Mouse (Mus musculus): ENCODE measurements at regions not wholly inside any gene's neighbourhood (a gene's known extent, or its start where the extent isn't known, plus 50 kb on each side); places are given as distances from the start of the nearest gene placed in this dataset.

DNA sequence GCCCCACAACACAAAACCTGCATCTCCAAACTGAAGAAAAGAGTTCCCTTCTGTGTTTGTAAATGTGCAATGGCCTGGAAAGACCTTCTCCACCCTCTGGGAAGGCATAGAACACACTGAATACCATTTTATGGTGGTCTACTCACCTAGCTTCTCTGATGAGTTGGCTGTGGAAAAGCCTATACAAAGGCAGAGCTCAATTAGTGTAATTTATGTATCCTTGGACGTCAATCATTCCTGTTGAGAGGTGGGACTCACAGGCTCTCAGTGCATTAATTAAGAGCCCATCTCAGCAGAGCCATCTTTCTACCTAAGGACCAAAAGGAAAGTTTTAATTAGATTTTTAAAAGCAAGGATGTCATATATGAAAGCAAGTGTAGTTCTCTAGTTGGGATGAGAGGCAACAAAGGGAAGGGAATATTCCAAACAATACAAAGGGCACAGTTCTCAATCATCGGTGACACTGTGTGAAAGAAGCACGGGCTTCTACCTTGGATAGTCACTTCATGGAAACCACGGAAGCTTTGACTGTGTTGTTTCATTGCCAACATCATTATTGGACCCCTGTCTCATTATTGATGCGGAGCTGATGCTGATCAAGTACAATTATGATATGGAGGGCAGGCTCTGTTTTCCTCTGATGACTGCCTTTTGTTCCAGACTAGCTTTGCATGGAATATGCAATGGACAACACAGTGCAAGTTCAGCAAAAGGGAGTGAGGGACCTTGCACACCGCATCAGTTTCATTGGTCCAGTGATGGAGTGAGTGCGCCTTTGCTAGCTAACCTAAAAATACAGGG lies 392.5 kb upstream of the Tenm3 start:
- no peak for DNase-seq (ENCODE audit: low spot score)

DNA sequence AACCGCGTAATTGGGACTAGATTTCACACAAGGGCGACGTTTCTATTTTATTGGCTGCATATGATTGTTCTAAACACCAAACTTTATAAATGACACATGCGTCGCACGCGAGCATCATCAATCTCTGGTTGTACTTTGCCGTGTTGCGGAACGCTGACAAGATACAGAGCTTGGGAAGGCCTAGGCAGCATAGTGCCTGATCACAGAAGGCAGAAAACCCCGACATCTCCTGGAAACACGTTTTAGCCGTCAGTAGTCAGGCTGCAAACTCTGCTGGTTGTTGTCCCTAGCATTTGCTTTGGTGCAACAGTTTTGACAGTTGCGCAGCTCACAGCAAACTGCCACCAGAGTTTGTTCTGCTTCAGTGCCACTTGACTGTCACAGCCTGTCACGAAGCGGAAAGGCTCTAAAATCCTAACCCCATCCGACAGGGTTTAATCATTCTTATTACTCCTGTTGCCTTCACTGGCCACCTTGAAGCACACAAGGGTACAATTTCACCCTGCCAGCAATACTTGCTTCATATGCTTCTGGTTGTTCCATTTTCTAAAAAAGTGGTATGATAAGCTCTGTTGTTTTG lies 380.2 kb upstream of the Tenm3 start:
- DNase-seq (ENCODE audit: low spot score), result no peak

DNA sequence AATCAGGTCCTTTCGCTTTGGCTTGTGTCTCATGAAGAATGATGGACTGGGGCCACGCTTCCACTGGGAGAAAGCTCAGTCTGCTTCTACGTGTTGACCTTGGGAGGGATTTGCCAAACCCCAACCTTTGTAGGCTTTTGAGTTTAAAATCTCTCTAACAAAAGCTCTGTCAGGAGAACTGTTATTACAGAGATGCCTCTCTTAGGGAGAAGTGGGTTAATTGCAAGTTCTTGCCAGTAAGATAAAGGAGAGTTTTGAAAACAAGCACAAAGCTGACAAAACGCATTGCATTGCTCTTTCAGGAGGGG lies 351.5 kb upstream of the Tenm3 start:
- DNase-seq (ENCODE audit: low spot score), result no peak

DNA sequence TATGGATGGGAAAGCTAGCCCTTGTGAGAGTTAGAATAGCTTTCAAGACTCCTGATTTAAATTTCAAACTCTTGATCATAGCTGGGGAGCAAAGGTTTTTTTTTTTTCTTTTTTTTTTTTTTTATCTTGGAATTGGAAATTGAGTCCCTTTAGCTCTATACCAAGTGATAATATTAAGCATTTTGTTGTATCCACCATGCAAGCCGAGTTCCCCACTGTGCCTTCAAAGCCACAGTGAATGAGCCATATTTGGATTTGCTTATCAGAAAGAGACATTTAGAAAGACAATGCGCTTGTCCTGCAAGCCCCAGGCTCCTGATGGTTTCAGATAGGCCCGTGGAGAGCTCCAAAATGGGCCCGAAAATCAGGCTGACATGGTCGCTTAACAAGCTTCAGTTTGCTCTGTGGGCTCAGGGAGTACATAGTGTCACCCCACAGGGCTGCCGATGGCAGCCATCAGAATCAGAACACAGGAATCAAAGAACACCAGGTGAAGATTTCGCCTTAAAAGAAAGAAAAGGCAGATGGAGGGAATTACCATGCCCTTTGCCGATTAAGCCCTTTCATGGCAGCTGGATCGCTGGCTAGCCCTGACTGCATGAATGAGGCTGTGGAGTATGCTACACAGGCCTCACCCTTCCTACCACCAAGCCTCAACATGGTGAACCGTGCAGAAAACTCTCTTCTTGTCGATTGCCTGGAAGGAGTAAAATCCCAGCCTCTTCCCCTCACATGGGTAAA lies 351.0 kb upstream of the Tenm3 start:
- DNase-seq (ENCODE audit: low spot score), result no peak

DNA sequence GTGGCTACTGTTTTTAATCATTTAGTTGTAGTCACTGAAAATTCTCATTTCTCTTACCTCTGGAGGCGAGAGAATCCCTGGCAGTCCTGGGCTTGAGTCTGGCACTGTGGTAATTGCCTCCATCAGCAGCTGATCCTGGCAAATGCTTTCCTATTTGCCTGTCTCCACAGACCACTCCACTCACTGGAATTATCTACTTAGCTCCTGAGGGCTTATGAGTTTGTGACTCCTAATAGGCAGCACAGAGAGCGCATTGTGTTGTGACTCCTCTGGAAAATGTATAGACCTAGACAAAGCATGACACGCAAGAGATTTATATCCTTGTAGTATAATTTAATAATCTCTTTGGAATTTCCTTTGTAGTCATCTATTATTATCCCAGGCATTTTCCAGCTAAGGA lies 343.1 kb upstream of the Tenm3 start:
- no peak for DNase-seq (ENCODE audit: low spot score)

DNA sequence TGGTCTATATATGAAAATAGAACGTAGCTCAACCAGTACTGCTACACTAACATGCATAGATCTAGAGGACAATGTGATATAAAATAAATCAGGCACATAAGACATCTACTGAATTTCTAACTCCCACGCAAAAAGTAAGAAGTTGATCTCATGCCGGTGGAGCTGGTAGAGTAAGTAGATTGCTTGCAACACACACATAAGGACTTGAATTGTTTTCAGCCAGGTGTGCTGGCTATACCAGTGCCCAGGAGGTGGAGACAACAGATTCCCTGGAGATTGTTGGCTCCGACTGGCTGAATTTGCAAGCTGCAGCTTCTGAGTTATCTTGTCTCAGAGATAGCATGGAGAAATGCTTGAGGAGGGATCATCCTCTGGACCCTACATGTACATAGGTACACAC lies 331.6 kb upstream of the Tenm3 start:
- DNase-seq (ENCODE audit: low spot score), result no peak

DNA sequence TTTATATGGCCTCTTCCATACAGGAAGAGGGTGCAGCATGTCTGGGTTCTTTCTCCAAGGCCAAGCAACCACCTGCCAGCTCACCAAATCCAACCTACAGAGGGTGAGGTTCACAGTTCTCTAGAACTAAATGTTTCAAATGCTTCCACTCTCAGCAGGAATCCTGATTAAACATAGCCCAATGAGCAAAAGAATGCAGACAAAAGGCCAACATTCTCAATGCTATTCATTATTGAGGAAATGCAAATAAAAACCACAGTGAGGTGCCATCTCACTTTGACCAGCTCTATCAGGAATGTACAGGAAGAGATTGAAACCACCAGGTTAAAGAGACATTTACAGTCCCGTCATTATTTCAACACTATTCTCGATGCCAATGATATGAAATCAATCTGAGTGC lies 331.2 kb upstream of the Tenm3 start:
- DNase-seq (ENCODE audit: low spot score), result no peak

DNA sequence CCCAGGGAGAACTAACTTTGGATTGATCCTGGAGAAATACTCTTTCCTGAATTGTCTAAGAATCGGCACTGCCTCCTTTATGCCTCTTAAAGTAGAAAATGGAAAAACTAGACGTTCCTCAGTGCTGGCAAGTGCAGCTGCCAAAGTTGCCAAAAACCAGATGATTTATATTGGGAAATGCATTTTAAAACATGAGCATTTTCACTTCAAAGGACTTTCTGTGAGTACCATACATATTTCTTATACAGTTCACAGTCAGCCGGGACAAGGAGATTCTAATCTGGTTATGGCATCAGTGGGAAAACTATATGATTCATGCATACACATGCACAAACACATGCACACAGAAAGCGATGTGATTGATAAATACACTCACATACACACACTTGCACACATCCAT lies 315.6 kb upstream of the Tenm3 start:
- DNase-seq (ENCODE audit: low spot score), result no peak

DNA sequence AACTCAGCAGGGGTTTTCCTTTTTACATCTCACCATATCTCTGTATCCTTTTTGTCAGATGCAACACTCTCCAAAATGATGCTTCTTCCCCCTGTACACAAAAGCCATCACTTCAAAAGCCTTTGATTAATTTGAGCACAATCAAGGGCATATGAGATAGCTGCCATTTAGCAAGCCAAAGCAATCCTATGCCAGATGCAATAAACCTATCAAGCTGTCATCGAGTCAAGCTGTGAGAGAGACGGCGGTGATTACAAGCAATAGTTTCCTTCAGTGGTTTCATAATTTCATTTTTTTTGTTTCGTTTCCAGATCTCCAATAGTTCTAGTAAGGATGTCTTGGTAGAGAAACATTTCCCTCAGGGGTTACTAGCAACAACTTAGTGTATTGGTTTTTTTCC lies 314.4 kb upstream of the Tenm3 start:
- DNase-seq (ENCODE audit: low spot score), result no peak

DNA sequence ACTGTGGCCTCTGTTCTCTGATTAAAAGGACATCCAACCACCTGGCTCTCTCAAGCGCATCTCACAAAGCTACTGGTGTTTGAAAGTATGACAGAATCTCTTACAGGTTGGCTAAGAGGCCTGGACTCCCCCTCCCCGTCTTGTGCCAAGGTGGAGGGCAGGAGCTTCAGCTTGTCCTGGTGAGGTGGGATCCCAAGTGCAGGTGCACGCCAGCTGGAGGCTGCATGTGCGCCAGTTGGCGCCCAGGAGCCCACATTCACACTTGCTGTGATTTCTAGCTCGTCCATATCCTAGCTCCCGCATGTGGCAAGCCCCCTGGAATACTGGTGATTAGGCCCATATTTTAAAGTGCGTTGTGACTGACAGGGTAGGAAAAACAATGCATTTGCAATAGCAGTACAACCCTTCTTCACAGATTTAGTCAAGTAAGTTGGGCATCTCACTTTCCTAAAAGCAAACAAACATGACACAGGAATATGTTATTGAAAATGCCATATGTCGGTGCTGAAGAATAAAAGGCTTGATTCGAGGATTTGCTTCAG lies 292.8 kb upstream of the Tenm3 start:
- DNase-seq (ENCODE audit: low spot score), result no peak

DNA sequence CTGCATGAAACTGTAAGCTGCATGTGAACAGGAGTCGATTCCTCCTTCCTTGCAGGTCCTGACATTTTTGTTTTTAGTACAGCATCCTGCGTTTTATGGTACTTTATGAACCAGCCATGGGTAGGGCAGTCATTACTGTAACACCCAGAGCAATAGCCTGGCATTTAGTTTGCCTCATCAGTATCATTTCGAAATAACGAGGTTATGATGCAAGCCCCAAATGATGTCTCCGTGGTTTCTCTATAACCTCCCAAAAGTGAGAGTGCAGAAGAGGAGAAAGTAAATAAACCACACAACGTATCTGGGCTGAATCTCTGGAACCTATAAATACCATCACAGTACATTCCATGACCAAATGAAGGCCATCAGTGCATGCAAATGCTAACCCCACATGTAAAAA lies 265.3 kb upstream of the Tenm3 start:
- no peak for DNase-seq (ENCODE audit: low spot score)

DNA sequence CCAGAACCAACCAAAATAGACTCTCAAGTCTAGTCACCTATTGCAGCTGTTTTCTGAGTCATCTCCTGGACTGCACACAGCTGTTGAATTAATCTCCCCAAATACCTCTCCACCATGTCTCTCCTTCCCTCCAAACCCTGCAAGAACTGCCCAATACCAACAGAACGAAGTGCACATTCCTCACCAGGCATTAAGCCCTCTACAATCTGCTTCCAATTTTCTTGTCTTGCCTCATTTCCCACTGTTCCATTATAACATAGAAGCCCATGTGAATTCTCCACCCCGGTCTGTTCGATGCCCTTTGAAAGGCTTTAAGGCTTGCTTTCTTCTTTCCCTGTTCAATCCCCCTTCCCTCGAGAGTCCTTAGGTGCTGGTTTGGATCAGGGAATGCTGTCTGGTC lies 264.9 kb upstream of the Tenm3 start:
- DNase-seq (ENCODE audit: low spot score), result no peak

DNA sequence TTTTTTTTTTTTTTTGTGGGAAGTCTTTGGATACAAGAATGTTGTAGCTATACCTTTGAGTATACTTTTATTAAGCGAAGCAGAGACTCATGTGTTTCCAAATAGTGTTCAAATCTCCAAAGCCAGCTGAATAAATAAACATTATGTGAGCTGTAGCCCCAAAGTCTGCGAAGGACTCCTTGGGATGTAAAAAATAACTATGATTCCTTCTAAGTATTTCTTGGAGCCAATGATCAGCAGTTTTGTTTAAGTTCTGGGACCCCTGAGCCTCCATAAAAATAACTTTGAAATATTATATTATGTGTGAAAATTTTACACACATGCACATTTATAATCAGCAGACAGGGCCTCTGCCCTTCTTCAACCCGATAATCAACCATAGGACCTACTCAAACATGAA lies 262.8 kb upstream of the Tenm3 start:
- DNase-seq (ENCODE audit: low spot score), result no peak

DNA sequence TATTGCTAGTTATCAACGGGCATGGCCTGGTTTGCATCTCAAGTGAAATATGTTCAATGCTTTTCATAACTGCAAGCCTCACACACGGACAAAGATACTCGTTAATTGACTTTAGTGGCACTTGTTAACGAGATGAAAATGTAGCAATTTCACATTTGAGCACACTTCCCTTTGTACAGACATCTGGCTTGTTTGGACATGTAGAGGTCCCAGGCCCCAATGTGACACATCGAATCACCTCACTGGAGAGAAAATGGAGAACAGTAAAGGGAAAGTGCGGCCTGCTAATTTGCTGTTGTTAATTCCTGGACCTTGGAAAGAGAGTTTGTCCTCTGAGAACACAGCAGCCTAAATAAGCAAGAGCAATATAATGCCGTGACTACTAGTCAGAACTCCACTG lies 257.4 kb upstream of the Tenm3 start:
- DNase-seq (ENCODE audit: low spot score), result no peak

DNA sequence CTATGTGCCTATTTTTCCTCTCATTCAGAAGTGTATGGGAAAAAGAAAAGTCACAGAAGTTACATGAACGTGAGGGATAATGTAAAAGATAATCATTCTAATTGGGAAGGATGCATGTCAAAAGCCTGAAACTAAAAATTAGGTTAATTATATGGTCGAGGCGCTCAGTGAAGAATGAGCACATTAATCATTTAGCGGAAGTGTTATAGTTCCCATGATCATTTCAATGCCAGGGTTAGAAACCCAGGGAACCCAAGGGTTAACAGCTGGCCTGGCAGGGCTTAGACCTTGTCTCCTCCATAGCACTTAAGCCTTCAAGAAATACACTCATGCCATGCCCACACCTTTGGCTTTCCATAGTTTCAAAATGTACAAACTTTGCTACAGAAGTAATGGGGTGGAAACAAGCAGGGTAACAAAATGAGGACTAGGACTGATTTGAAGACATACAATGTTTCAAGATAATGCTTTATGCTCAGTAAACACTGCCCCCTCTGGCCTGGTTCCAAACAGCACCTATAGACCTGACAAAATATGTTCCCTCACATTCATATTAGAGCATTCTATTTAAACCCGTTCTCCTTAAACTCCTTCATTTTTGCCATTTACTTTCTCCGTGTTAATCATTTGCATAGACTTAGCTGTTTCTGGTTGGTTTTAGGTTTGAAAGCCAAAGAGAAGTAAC lies 240.6 kb upstream of the Tenm3 start:
- DNase-seq (ENCODE audit: low spot score), result no peak

DNA sequence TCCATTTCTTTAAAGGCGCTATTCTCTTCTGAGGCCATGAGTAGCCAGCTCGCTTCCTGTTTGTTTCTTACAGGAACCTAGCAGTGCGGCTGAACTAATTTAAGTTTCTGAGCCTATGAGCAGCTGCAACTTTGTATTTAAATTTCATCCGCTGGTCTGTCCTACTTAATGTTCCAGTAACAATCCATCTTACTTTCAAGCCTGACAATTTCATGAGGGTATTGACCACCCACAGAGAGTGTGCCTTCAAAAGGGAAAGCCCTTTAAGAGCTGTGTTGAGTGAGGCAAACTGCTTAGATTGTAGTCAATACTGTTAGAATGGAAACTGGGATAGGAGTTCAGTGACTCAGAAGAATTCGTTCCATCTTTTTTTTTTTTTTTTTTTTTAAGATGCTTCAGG lies 225.7 kb upstream of the Tenm3 start:
- DNase-seq (ENCODE audit: low spot score), result no peak

DNA sequence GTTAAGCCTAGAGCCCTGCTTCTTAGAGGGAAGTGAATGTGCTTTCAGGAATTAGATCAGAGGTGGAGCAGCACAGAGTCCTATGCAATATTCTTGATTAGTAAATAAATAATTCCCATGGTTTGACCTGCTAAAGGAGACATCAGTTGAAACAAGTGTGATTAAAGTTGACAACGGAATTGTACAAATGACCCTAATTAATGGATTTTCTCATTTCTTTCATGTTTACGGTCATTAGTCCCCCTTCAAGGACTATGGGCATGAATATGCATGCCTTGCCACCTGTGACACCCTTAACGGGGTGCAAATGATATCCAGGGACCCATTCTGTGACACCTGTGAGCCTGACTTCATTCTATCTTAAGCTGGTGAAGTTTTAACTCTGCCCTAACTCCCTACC lies 219.5 kb upstream of the Tenm3 start:
- DNase-seq (ENCODE audit: low spot score), result no peak

DNA sequence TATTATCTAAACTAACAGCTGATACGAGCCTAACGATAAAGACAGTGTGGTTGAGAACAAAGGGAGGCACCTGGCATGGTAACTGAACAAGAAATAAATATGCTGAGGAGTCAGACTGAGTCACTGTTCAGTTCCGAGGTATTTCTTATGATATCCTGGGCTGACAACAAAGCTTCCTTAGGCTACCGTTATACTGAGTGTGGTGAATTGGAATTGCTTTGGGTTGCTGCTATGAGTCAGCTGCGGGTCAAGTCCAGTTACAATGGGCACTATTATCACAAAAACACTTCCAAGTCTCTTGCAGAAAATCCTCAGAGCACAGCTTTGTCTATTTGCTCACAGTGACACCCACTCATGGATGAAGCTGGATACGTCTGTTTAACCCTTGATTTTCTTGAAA lies 199.5 kb upstream of the Tenm3 start:
- DNase-seq (ENCODE audit: low spot score), result no peak

DNA sequence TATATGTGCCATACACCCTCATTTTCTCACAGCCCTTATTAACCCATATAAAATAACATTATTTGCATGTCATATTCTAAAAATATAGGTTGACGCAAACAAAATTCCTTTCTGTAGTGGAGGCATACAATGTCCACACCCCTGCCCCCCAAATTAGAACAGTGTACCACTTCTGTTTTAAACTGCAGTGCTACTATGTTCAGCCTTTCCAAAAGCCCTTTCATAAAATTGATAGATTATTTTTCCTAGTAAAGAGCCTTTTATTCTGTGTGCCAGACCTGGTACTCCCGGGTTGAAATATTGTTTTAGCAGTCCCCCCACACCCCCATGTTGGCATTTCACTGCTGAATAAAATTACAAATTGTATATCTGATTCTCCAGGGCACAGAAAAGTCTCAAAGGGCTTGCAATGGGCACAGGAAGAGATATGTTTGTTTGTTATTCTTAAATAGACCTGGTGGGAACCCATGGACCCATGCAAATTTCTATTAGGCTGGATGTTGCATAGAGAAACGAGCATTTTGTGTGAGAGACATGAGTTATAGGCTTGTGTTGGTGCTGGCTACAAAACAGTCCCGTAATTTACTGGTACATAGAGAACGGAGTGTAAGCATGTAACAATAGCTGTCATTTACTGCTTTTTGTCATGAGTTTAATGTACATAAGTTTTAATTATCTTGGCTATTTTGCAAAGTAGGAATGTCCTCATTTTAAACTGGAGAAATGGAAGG lies 192.4 kb upstream of the Tenm3 start:
- no peak for DNase-seq (ENCODE audit: low spot score)

DNA sequence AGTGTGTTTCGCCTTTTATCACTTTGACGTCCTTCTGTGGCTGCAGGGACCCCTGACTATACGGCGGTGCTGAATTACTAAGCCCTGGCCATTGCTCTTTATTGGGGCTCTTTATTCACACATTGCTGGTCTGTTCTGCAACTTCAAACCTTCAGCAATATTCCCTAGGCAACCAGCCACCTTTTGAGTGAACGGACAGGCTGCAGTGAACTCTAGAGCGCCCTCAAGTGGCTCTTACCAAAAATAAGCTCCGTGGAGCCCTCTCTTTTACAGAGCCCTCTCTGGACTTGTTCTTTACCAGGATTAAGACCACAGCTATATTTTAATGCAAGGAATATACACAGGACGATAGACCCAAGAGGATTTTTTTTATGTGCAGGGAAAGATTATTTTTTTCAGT lies 191.8 kb upstream of the Tenm3 start:
- peak; percentile 20 for DNase-seq (ENCODE audit: low spot score)

DNA sequence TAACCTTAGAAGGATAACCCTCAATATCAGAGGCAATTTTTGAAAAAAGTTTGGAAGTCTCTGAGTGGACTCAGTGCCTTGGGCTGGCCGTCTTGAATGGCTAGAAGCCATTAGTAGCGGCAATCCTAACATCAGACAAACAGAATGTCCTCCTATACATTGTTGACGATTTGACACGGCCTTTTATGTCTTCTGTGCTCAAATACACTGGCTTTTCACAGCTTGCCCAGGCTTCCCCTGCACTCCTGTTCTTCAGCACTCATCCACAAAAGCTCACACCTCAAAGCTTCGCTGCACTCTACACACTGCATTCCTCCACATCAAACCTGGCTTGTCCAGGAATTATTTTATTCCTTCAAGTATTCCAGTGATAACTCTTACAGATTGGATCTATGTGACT lies 186.5 kb upstream of the Tenm3 start:
- DNase-seq (ENCODE audit: low spot score), result no peak

DNA sequence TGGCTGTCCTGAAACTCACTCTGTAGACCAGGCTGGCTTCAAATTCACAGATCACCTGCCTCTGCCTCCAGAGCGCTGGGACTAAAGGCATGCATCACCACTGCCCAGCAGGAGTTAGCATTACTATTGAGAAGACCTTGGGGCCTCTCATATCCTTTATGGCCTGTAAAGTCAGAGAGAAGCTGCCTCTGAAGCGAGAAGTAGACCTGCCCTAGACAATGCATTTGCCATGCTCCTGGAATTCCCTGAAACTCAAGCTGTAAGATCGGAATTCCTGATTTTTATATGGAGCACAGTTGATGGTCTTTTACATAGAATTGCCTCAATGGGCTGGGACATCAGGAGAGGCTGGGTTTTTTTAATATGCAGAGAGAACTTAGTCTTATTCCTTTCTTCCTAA lies 174.0 kb upstream of the Tenm3 start:
- no peak for DNase-seq (ENCODE audit: low spot score)

All from testis, postnatal 14 days (tissue).